8 mouse cellular contexts compared by ENCODE assay signal in genomic region chr11:26385971-26386370, GRCm38 (mm10). TPM values are rescaled to one million over a fixed set of nuclear protein-coding genes. Genes with fewer than 3 reads are reported as not detected.
A peak's percentile ranks its signal among the peaks of the same experiment; 100 is the strongest.
DNase-seq lines count a peak whose midpoint lies in the region; ATAC-seq and TF ChIP-seq lines count a peak whose summit lies in the region.

Fancl (plus strand) TSS chr11:26386135.

- H3K9ac ChIP-seq in liver, adult 2 months (ENCODE audit: low read depth, low read length) = no peak within 1 kb of the TSS
- H3K9ac ChIP-seq in hindbrain, embryonic 11.5 days (ENCODE audit: low read depth, low read length) = peak within 1 kb of the TSS; percentile 83
- H3K9ac ChIP-seq in midbrain, embryonic 11.5 days (ENCODE audit: low read length) = peak within 1 kb of the TSS; percentile 85

- DNase-seq in liver, adult 2 months (ENCODE audit: extremely low read depth, low read depth, low spot score) = peak; percentile 65
- no peak for DNase-seq in liver
- DNase-seq in hindbrain, embryonic 11.5 days (ENCODE audit: low spot score) = no peak
- DNase-seq in midbrain, embryonic 11.5 days (ENCODE audit: low spot score, missing footprints) = peak; percentile 66
- DNase-seq in ovary, postnatal 36 days (ENCODE audit: low spot score) = no peak
- no peak for DNase-seq in kidney, postnatal 4 days
- no peak for DNase-seq in ovary, postnatal 10 days (ENCODE audit: low spot score)

- peaks cover 3% of the 10 kb centered on the region; the same call in 1 of the 2 replicates for H3K79me2 ChIP-seq in liver, adult 2 months (ENCODE audit: control insufficient read depth, insufficient read depth, low read length)

- no peak for TF ChIP-seq CTCF in liver, adult 2 months (IDR thresholded peaks at IDR 0.05; ENCODE audit: low read depth, low read length)

- no peaks in the 10 kb centered on the region for H3K9me3 ChIP-seq in hindbrain, embryonic 11.5 days (ENCODE audit: control insufficient read depth, low read length)
- no peaks in the 10 kb centered on the region for H3K9me3 ChIP-seq in midbrain, embryonic 11.5 days (ENCODE audit: control insufficient read depth, low read length)

- peak within 1 kb of the TSS; percentile 42 for H3K4me2 ChIP-seq in hindbrain, embryonic 11.5 days (replicated peaks; ENCODE audit: low read depth, low read length)
- H3K4me2 ChIP-seq in midbrain, embryonic 11.5 days = peak within 1 kb of the TSS; percentile 45

- H3K27ac ChIP-seq in liver, adult 2 months (replicated peaks; ENCODE audit: insufficient read depth, low read depth, low read length) = no peak within 1 kb of the TSS
- no peak within 1 kb of the TSS for H3K27ac ChIP-seq in brown adipose tissue, adult 24 weeks (replicated peaks; ENCODE audit: low read depth, low read length)
- 0 out of 2 replicates have a peak within 1 kb of the TSS, but pooled peaks have one; percentile 20 for H3K27ac ChIP-seq in hindbrain, embryonic 11.5 days (ENCODE audit: low read depth, low read length)
- H3K27ac ChIP-seq in midbrain, embryonic 11.5 days (ENCODE audit: low read depth, low read length) = no peak within 1 kb of the TSS

- no peaks in the 10 kb centered on the region for H3K36me3 ChIP-seq in liver, adult 2 months (ENCODE audit: control insufficient read depth, insufficient read depth, low read length)
- H3K36me3 ChIP-seq in hindbrain, embryonic 11.5 days (ENCODE audit: control insufficient read depth, insufficient read depth, low read length) = no peaks in the 10 kb centered on the region
- H3K36me3 ChIP-seq in midbrain, embryonic 11.5 days (ENCODE audit: control insufficient read depth, insufficient read depth, low read length) = no peaks in the 10 kb centered on the region

- peak within 1 kb of the TSS; percentile 84 for H3K4me3 ChIP-seq in liver, adult 2 months (ENCODE audit: insufficient read depth, low read depth, low read length)
- H3K4me3 ChIP-seq in brown adipose tissue, adult 24 weeks (ENCODE audit: insufficient read depth, low read depth, low read length) = peak within 1 kb of the TSS; percentile 100
- H3K4me3 ChIP-seq in hindbrain, embryonic 11.5 days (ENCODE audit: low read depth, low read length) = peak within 1 kb of the TSS; percentile 67
- peak within 1 kb of the TSS; percentile 61 for H3K4me3 ChIP-seq in midbrain, embryonic 11.5 days (ENCODE audit: low read depth, low read length)

- no peaks in the 10 kb centered on the region for H3K27me3 ChIP-seq in liver, adult 2 months (ENCODE audit: control insufficient read depth, insufficient read depth, low read length)
- H3K27me3 ChIP-seq in hindbrain, embryonic 11.5 days (ENCODE audit: control insufficient read depth, insufficient read depth, low read length) = no peaks in the 10 kb centered on the region
- no peaks in the 10 kb centered on the region for H3K27me3 ChIP-seq in midbrain, embryonic 11.5 days (ENCODE audit: control insufficient read depth, insufficient read depth, low read length)

- 97% methylated on average over 2 of the region's 2 CpGs for WGBS in liver, adult 2 months
- 97% methylated on average over 2 of the region's 2 CpGs for WGBS in hindbrain, embryonic 11.5 days
- WGBS in midbrain, embryonic 11.5 days = 96% methylated on average over 2 of the region's 2 CpGs

- H3K4me1 ChIP-seq in liver, adult 2 months (ENCODE audit: control insufficient read depth, insufficient read depth, low read length) = no peaks in the 10 kb centered on the region
- H3K4me1 ChIP-seq in brown adipose tissue, adult 24 weeks (ENCODE audit: control insufficient read depth, insufficient read depth, insufficient read length, low read length) = no peaks in the 10 kb centered on the region
- H3K4me1 ChIP-seq in hindbrain, embryonic 11.5 days (replicated peaks; ENCODE audit: control insufficient read depth, insufficient read depth, low read length) = no peaks in the 10 kb centered on the region
- no peaks in the 10 kb centered on the region for H3K4me1 ChIP-seq in midbrain, embryonic 11.5 days (ENCODE audit: control insufficient read depth, insufficient read depth, low read length)

- no peak for TF ChIP-seq POLR2A in liver, adult 2 months (IDR thresholded peaks at IDR 0.05; ENCODE audit: extremely low read depth, insufficient read depth, low read length)

- no peak for ATAC-seq in hindbrain, embryonic 11.5 days (ENCODE audit: low FRiP score)
- ATAC-seq in midbrain, embryonic 11.5 days (ENCODE audit: low FRiP score) = no peak

RNA-seq across cellular contexts. Expression of gene Fancl, which starts in this region (rescaled TPM):
- 10.0 and 10.7 TPM in 2 replicates for total RNA-seq in liver, adult 2 months (2014; rRNA removed)
- polyA plus RNA-seq in liver, adult 2 months (2012; rRNA removed) = 1.2 and 1.7 TPM in 2 replicates
- polyA plus RNA-seq in brown adipose tissue, adult 24 weeks (2012; ENCODE audit: insufficient read depth, insufficient read length, missing spikeins) = 3.0 and 9.4 TPM in 2 replicates
- polyA plus RNA-seq in hindbrain, embryonic 11.5 days (2014; fragmentation: Nextera tagmentation; extraction: Ambion mirVana) = 29.1 and 31.8 TPM in 2 replicates
- polyA plus RNA-seq in midbrain, embryonic 11.5 days (2014; fragmentation: Nextera tagmentation; extraction: Ambion mirVana) = 34.7 and 37.6 TPM in 2 replicates

Comparison
In these comparisons a context has a peak if more than half of its experiments do, and no peak if none do; other contexts are left out.
1. DNase-seq: peak in liver, adult 2 months (single experiment) and midbrain, embryonic 11.5 days (single experiment); none in liver (single experiment), hindbrain, embryonic 11.5 days (single experiment), ovary, postnatal 36 days (single experiment), kidney, postnatal 4 days (0 of 2) and ovary, postnatal 10 days (single experiment).
2. Peak in every context shown above with its lines, with median percentiles within 50 percentile points of each other: H3K4me3 ChIP-seq.